Mouse (Mus musculus): ENCODE measurements at regions not wholly inside any gene's neighbourhood (a gene's known extent, or its start where the extent isn't known, plus 50 kb on each side); places are given as distances from the start of the nearest gene placed in this dataset.
"Not testable (repeated sequence)": the region's sequence is repeated elsewhere in the genome, so short reads cannot be mapped to it uniquely, and the experiment has no call there.

- DNase-seq (ENCODE audit: low spot score) = no peak
- Histone ChIP-seq H3K27me3 (ENCODE audit: control insufficient read depth, insufficient read depth, low read length) (no peaks in the 10 kb centered on the region), H3K4me1 (ENCODE audit: control insufficient read depth, insufficient read depth, low read length) (no peaks in the 10 kb centered on the region), H3K27ac (replicated peaks; ENCODE audit: low read depth, low read length) (no peak overlapping the region), H3K4me3 (ENCODE audit: low read depth, low read length) (no peak overlapping the region), H3K9ac (ENCODE audit: low read length) (no peak overlapping the region), H3K36me3 (ENCODE audit: control insufficient read depth, insufficient read depth, low read length) (no peaks in the 10 kb centered on the region), H3K4me2 (ENCODE audit: low read depth, severe bottlenecking) (no peak overlapping the region), H3K9me3 (ENCODE audit: control insufficient read depth, low read length) (no peaks in the 10 kb centered on the region)
- ATAC-seq (ENCODE audit: insufficient number of reproducible peaks, low FRiP score, low TSS enrichment, low read depth) = no peak
- WGBS = 71% methylated on average over 5 of the region's 5 CpGs
Measured at GRCm38 (mm10) chrX:94785983-94786382, 61.6 kb downstream of the Zxdb start.

DNA sequence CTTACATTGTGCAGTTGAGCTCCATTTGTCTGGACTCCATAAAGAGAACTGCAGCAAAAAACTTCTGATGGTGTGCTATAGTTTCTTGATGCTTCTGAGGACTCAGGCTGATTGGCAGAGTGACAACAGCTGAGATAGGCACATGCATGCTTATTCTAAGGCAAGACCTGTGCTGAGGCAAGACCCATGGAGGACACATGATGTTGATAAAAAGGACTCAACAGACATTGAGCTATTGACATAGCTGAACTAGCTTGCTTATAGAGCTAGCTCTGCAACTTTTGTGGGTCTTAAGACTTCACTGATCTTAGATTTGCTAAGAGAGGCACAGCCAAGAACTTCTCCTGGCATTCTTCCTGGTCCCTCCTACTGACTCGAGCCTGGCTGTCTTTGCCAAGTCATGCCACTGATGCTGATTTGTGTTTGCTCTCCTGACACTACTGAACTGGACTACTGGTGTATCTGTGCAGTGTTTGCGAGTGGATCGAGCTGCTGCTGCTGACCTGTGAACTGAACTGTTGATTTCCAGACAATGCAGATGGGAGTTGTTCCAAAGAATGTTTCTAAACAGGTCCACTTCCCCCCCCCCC lies 64.1 kb downstream of the Zxdb start:
- H3K4me3 ChIP-seq (ENCODE audit: low read depth, low read length) = no peak overlapping the region
- no peaks in the 10 kb centered on the region for H3K36me3 ChIP-seq (ENCODE audit: control insufficient read depth, insufficient read depth, low read length)
- H3K9ac ChIP-seq (ENCODE audit: low read length) = no peak overlapping the region
- H3K27ac ChIP-seq (replicated peaks; ENCODE audit: low read depth, low read length) = no peak overlapping the region
- no peaks in the 10 kb centered on the region for H3K27me3 ChIP-seq (ENCODE audit: control insufficient read depth, insufficient read depth, low read length)
- no peaks in the 10 kb centered on the region for H3K4me1 ChIP-seq (ENCODE audit: control insufficient read depth, insufficient read depth, low read length)
- no peak overlapping the region for H3K4me2 ChIP-seq (ENCODE audit: low read depth, severe bottlenecking)
- DNase-seq (ENCODE audit: low spot score) (no peak), ATAC-seq (ENCODE audit: insufficient number of reproducible peaks, low FRiP score, low TSS enrichment, low read depth) (no peak)
- WGBS = 93% methylated on average over 3 of the region's 3 CpGs
- H3K9me3 ChIP-seq (ENCODE audit: control insufficient read depth, low read length) = no peaks in the 10 kb centered on the region

DNA sequence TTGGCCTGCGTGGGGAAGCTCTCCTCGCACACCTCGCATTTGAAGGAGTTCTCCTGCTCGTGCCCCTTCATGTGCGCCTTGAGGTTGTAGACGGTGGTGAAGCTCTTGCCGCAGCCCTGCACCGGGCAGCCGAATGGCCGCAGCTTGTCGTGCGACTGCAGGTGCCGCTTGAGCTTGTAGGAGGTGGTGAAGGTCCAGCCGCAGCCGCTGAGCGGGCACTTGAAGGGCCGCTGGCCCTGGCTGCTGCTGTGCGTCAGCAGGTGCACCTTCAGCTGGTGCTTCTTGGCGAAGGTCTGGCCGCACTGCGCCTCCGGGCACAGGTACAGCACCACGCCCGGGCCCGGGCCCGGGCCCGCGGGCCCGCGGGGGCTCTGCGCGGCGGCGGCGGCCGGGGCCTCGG lies 72.5 kb downstream of the Zxdb start:
- H3K4me2 ChIP-seq (ENCODE audit: low read depth, severe bottlenecking); H3K27ac ChIP-seq (replicated peaks; ENCODE audit: low read depth, low read length); H3K36me3 ChIP-seq (ENCODE audit: control insufficient read depth, insufficient read depth, low read length); H3K9ac ChIP-seq (ENCODE audit: low read length); DNase-seq (ENCODE audit: low spot score); H3K4me3 ChIP-seq (ENCODE audit: low read depth, low read length); H3K9me3 ChIP-seq (ENCODE audit: control insufficient read depth, low read length); H3K27me3 ChIP-seq (ENCODE audit: control insufficient read depth, insufficient read depth, low read length); H3K4me1 ChIP-seq (ENCODE audit: control insufficient read depth, insufficient read depth, low read length); ATAC-seq (ENCODE audit: insufficient number of reproducible peaks, low FRiP score, low TSS enrichment, low read depth): not testable (repeated sequence)
- WGBS = no CpG with 5 or more reads among the region's 37 CpGs

DNA sequence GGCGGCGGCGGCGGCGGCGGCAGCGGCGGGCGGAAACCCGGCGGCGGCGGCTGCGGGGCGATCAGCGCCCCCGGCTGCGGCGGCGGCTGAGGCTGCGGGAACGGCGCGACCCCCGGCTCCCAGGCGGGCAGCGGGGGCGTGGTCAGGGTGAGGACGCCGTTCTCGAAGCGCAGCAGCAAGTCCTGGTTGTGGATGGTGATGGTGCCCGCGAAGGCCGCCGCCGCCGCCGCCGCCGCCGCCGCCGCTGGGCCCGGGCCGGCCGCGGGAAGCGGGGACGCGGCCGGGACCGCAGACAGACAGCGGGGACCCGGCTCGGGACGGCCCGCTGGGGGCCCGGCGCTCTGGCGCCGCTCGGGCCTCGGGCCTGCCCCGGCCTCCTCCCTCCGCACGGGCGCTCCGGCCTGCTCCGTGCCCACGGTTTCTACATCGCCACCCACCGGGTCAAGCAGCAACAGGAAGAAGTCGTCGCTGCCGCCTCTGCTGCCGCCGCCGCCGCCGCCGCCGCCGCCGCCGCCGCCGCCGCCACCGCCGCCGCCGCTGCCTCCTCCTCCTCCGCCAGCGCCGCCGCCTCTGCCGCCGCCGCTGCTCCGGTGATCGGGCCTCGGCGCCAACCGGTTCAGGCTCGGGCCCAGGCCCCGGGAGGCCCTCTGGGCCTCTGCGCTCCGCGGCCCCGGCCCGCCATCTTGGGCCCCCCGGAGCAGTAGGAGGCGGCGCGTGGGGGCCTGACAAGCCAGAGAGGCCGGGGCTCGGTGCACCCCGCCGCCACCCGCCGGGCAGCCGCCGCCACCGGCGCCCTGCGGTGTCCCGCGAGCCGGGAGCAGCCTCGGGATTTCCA lies 73.2 kb downstream of the Zxdb start:
- H3K27me3 ChIP-seq (ENCODE audit: control insufficient read depth, insufficient read depth, low read length); H3K9ac ChIP-seq (ENCODE audit: low read length); H3K9me3 ChIP-seq (ENCODE audit: control insufficient read depth, low read length); H3K4me1 ChIP-seq (ENCODE audit: control insufficient read depth, insufficient read depth, low read length); H3K4me2 ChIP-seq (ENCODE audit: low read depth, severe bottlenecking); H3K27ac ChIP-seq (replicated peaks; ENCODE audit: low read depth, low read length); H3K36me3 ChIP-seq (ENCODE audit: control insufficient read depth, insufficient read depth, low read length); DNase-seq (ENCODE audit: low spot score); H3K4me3 ChIP-seq (ENCODE audit: low read depth, low read length): not testable (repeated sequence)
- no CpG with 5 or more reads among the region's 131 CpGs for WGBS
- peak; percentile 80; the same call in 1 of the 2 replicates for ATAC-seq (ENCODE audit: insufficient number of reproducible peaks, low FRiP score, low TSS enrichment, low read depth)

DNA sequence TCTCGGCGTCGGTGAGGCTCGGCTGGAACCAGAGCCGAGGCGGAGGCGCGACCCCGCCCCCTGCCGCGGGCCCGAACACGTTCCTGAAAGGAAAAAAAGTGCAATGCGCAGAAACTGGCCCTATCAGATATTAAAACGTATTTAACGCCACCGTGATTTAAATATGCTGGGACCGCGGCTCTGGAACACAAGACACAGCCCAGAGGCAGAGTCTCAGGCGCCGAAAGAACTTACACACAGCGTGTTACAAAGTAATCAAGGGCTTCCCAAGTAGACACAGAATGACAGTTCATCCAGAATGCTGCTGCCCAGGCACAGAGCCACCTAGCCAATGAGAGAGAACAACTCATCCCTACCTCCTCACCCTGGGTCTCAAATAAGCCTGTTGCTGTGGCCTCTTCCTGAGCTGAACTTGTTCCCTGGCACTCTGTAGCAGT lies 73.8 kb downstream of the Zxdb start:
- peak; percentile 82 for ATAC-seq (ENCODE audit: insufficient number of reproducible peaks, low FRiP score, low TSS enrichment, low read depth)
- WGBS = no CpG with 5 or more reads among the region's 22 CpGs

GRCm38 (mm10) chrX:94812760-94813159 lies 88.4 kb downstream of the Zxdb start:
- H3K4me2 ChIP-seq (ENCODE audit: low read depth, severe bottlenecking); H3K9me3 ChIP-seq (ENCODE audit: control insufficient read depth, low read length); H3K4me1 ChIP-seq (ENCODE audit: control insufficient read depth, insufficient read depth, low read length); H3K4me3 ChIP-seq (ENCODE audit: low read depth, low read length); H3K9ac ChIP-seq (ENCODE audit: low read length); DNase-seq (ENCODE audit: low spot score); H3K36me3 ChIP-seq (ENCODE audit: control insufficient read depth, insufficient read depth, low read length); H3K27ac ChIP-seq (replicated peaks; ENCODE audit: low read depth, low read length); H3K27me3 ChIP-seq (ENCODE audit: control insufficient read depth, insufficient read depth, low read length); ATAC-seq (ENCODE audit: insufficient number of reproducible peaks, low FRiP score, low TSS enrichment, low read depth): not testable (repeated sequence)
- WGBS = no CpG with 5 or more reads among the region's 3 CpGs

More for the DNA sequence above, 73.8 kb downstream of the Zxdb start:
- not testable (repeated sequence) for H3K4me1 ChIP-seq (ENCODE audit: control insufficient read depth, insufficient read depth, low read length); H3K36me3 ChIP-seq (ENCODE audit: control insufficient read depth, insufficient read depth, low read length); H3K9me3 ChIP-seq (ENCODE audit: control insufficient read depth, low read length); H3K27me3 ChIP-seq (ENCODE audit: control insufficient read depth, insufficient read depth, low read length); H3K27ac ChIP-seq (replicated peaks; ENCODE audit: low read depth, low read length); H3K4me3 ChIP-seq (ENCODE audit: low read depth, low read length); H3K4me2 ChIP-seq (ENCODE audit: low read depth, severe bottlenecking); H3K9ac ChIP-seq (ENCODE audit: low read length); DNase-seq (ENCODE audit: low spot score)

- DNase-seq (ENCODE audit: low spot score); H3K27ac ChIP-seq (replicated peaks; ENCODE audit: low read depth, low read length); H3K4me1 ChIP-seq (ENCODE audit: control insufficient read depth, insufficient read depth, low read length); H3K4me2 ChIP-seq (ENCODE audit: low read depth, severe bottlenecking); H3K36me3 ChIP-seq (ENCODE audit: control insufficient read depth, insufficient read depth, low read length); H3K9ac ChIP-seq (ENCODE audit: low read length); H3K4me3 ChIP-seq (ENCODE audit: low read depth, low read length); ATAC-seq (ENCODE audit: insufficient number of reproducible peaks, low FRiP score, low TSS enrichment, low read depth); H3K27me3 ChIP-seq (ENCODE audit: control insufficient read depth, insufficient read depth, low read length); H3K9me3 ChIP-seq (ENCODE audit: control insufficient read depth, low read length): not testable (repeated sequence)
- 95% methylated on average over 5 of the region's 6 CpGs for WGBS
Measured at GRCm38 (mm10) chrX:94827524-94827923, 103.2 kb downstream of the Zxdb start.

DNA sequence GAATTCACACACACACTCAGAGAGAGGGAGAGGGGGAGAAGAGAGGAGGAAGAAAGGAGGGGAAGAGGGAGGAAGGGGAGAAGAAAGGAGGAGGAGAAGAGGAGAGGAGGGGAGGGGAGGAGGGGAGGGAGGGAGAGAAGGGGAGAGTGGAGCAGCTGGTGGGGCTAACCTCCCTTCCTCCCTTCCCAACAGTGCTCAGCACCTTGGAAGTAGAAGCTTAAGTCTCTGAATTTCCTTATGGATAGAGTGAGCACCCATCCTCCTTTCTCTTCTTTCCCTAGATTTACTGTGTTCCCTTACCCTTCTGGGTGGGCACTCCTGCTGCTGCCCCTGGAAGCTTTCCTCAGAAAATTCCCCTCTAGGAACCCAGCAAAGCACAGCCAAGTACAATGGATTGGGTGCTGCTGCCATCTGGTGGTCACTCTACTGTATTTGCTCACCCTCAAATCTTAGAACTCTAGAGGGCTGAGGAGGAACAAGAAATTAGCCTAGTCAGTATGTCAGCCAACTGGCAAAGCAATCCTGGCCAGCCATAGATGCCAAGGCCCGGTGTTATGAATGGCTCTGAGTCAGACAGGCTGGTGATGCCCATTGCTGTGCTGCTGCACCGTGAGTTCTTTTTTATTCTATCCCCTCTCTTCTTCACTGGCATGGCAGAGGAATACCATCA lies 119.9 kb downstream of the Zxdb start:
- H3K4me3 ChIP-seq (ENCODE audit: low read depth, low read length); H3K27me3 ChIP-seq (ENCODE audit: control insufficient read depth, insufficient read depth, low read length); H3K36me3 ChIP-seq (ENCODE audit: control insufficient read depth, insufficient read depth, low read length); DNase-seq (ENCODE audit: low spot score); H3K27ac ChIP-seq (replicated peaks; ENCODE audit: low read depth, low read length); H3K4me1 ChIP-seq (ENCODE audit: control insufficient read depth, insufficient read depth, low read length); ATAC-seq (ENCODE audit: insufficient number of reproducible peaks, low FRiP score, low TSS enrichment, low read depth); H3K9me3 ChIP-seq (ENCODE audit: control insufficient read depth, low read length); H3K9ac ChIP-seq (ENCODE audit: low read length); H3K4me2 ChIP-seq (ENCODE audit: low read depth, severe bottlenecking): not testable (repeated sequence)
- 41% methylated on average over 2 of the region's 2 CpGs for WGBS
